Mouse (Mus musculus) hindlimb bud, embryonic 11.5 days (tissue): ENCODE data around the gene A830005F24Rik.

Experiments
- DNase-seq: peaks from one replicate; pipeline ENCODE4 v3.0.0-alpha.2; 2012; ENCODE audit warnings: low read depth, low spot score; ENCODE audit errors: extremely low spot score

Gene A830005F24Rik

DNA sequence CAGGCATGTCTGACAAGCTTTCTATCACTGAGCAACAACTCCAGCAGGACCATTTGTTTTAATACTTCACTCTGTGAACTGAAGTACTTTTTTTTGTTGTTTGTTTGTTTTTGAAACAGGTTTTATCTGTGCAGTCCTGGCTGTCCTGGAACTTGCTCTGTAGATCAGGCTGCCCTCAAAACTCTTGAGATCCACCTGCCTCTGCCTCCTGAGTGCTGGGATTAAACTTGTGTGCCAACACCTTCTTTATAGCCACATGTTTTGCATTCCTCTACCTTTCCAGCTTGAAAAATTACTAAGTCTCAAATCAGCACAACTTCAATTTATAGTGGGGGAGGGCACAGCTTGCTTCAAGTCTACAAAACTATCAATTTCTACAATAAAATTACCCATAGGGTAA, 31.0 kb downstream of the A830005F24Rik start:
- DNase-seq, result no peak

GRCm38 (mm10) chr13:48544867-48545266, 31.5 kb downstream of the A830005F24Rik start:
- DNase-seq, result no peak

DNA sequence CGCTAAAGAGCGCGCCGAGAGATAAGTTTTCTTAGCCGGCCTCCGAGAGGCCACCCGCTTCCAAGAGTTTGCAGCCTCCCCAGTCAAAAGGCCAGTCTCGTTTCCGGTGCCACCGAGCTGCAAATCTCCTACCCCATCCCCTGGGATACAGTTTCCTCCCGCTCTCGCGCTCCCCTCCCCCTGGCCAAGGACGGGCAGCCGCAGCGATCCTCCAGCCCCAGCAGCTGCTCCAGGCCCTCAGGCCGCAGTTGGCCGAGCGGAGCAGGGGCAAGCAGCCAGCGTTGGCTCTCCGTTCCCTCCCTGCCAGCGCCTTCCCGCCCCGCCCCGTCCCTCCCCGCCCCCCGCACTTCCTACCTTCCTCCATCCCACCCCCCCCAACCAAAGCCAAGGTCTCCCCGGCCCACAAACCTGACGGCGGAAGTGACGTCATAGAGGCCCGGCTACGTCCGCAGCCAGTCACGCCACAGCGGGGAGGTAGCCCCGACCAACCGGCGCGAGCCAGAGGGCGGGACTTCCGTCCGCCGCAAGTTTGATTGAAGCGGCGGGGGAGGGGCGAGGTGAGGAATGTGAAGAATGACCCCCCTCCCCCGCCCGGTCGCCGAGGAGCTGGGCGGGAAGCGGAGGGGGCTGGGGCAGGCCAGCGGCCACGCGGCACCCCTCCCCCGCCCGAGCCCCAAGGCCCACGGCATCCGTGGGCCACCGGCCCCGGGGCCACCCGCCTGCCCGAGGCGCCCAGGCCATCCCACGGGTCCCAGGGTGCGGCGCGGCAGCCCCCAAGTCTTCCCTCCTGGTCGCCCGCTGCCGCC, 32.3 kb downstream of the A830005F24Rik start:
- peak; percentile 95 for DNase-seq

GRCm38 (mm10) chr13:48546330-48546917, 33.1 kb downstream of the A830005F24Rik start:
- DNase-seq, result peak; percentile 89

DNA sequence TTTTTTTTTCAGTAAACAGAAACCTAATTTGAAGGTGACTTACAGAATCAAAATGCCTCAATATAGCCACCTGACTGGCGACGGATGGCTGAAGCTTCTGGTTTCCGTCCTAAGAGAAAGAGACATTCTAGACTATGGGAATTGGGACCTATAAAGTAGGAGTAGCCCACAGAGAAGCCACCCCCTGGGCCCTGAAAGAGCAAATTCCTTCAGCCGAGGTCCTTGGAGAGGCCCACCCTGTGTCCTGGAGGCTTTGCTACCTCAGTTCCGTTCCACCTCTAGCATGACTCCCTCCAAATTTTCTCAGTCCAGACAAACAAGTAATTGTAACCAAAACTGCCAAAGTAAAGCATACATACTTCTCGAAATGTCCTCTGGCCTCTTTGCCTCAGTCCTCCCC, 34.3 kb downstream of the A830005F24Rik start:
- DNase-seq, result no peak

- no peak for DNase-seq
These were observed 34.9 kb downstream of the A830005F24Rik start for GRCm38 (mm10) chr13:48548296-48548695.

DNA sequence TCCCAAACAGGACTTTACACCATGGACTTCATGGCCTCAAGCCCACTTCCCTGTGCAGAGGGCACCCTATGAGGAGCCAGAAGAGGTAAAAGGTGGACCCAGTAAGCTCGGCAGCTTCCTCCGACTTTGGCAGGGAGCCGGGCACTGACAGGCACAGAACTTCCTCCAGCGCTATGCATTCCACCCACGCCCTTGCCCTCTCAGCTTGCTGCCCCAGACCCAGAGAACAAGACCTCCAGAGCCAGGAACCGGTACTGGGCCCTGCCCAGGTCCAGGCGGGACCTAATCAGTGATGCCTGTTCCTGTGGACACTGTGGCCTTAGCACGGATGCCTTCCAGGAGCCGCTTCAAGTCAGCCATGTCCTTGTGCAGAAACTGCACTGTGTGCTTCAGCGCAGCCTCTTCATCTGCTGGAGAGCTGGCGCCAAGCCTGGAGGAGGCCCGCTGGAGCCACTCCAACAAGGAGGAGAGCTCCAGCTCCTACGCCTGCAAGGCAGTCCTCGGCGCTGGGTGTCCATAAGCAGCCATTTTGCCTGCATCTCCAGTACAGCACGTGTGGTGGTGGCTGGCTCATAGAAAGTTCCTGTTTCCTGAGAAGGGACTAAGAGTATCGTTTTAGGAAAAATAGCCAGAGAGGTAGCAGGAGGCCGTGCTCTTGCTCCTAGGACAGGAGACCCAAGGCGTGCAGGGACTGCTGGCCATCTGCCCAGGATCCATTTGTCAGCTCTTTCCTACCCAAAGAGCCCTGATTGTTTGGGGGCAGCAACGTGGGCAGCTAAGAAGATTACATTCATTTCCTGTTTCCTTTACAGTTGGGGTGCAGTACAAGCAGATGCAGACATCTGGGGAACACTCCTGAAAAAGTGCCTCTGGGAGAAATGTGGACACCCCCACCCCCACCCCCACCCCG, 39.1 kb downstream of the A830005F24Rik start:
- no peak for DNase-seq

DNA sequence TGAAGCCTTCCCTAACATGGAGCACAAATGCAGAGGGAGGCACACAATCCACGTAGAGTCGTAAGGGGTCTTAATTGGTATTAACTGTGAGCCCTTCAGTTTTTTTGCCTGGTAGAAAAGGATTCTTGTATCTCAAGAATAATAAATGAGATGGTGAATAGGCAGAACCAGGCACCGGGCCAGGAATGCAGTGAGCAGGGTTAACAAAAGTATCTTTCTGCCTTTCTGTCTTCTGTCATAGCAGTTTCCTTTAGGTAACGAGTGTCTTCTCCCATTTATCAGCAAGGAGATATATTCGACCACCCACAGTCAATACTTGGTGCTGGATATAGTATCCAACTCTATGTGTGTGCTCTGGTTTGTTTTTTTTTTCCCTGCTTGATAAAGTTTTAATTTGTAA, 40.1 kb downstream of the A830005F24Rik start:
- no peak for DNase-seq

GRCm38 (mm10) chr13:48554552-48554951, 41.2 kb downstream of the A830005F24Rik start:
- DNase-seq, result no peak

- no peak for DNase-seq
These were observed 42.6 kb downstream of the A830005F24Rik start for GRCm38 (mm10) chr13:48555976-48556375.

- no peak for DNase-seq
These were observed 48.1 kb downstream of the A830005F24Rik start for GRCm38 (mm10) chr13:48561481-48561880.

DNA sequence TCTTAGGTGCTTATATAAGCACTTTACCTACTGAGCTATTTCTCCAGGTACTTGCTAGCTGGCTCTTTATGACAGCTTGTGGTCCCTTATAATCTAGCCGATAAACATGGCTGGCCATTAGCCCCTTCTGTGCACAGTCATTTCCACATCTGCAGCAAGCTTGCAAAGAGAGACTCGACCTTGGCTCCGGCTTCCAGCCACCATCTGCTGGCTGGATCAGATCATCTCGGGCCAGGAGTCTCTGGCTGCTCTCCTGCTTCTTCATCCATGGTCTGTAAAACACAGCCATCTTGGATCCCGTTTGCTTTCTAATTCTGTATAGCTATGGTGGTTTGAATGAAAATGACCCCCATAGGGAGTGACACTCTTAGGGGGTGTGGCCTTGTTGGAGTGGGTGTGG, 49.0 kb downstream of the A830005F24Rik start:
- DNase-seq, result no peak
